Mouse (Mus musculus): Measurements from ENCODE around the gene Slc10a2. TPM values are rescaled to one million over a fixed set of nuclear protein-coding genes. Genes with fewer than 3 reads are reported as not detected.
"Not testable (repeated sequence)": the region's sequence is repeated elsewhere in the genome, so short reads cannot be mapped to it uniquely, and the experiment has no call there.

Slc10a2 gene
- polyA plus RNA-seq (2017; shearing (Covaris generic)) = not detected

- no peak for ATAC-seq
These were observed at the start of gene Slc10a2 for GRCm38 (mm10) chr8:5105186-5105585. Slc10a2 (minus strand) TSS chr8:5105351.

DNA sequence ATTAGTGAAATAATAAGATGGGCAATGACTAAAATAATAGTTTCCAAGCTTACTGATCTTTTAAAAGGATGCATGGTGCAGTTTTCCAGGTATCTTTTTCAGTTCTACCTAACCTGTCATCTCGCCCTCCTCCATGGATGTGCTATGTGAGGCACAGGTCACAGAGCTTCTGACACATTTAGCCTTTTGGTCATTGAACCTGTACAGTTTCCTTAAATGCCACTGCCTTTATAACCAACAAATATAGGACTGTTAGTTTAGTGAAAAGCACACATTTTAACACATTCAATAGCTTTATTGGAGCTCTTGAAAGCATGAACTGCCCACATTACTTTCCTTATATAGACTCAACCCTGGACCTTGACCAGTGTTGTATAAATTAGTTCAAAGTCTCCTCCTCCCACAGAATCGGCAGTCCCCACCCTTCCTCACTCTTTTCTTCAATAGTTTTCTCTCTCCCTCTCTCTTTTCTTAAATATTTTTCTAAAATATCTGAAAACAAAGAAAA lies 24.2 kb upstream of the Slc10a2 start:
- no peak for ATAC-seq

- no peak for ATAC-seq
These were observed 1.7 kb upstream of the Slc10a2 start for GRCm38 (mm10) chr8:5106855-5107254.

DNA sequence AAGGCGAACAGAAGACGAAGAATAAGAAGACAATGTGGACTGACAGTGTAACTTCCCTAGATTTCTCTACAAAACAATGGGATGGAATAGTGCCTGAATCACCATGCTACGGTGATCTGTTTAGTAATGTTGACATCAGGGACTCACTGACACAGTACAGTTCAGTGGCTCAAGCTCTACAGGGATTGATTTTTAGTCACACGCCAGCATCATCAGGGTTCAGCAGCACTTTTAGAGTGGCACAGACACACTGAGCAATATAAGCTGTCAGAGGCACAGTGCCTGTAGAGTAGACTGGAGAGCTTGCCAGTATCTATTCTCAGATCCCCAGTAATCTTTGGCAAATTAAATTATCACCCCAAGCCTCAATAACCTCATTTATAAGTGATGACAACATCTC lies 9.8 kb downstream of the Slc10a2 start:
- no peak for ATAC-seq

GRCm38 (mm10) chr8:5093991-5094390 lies 11.2 kb downstream of the Slc10a2 start:
- not testable (repeated sequence) for ATAC-seq

DNA sequence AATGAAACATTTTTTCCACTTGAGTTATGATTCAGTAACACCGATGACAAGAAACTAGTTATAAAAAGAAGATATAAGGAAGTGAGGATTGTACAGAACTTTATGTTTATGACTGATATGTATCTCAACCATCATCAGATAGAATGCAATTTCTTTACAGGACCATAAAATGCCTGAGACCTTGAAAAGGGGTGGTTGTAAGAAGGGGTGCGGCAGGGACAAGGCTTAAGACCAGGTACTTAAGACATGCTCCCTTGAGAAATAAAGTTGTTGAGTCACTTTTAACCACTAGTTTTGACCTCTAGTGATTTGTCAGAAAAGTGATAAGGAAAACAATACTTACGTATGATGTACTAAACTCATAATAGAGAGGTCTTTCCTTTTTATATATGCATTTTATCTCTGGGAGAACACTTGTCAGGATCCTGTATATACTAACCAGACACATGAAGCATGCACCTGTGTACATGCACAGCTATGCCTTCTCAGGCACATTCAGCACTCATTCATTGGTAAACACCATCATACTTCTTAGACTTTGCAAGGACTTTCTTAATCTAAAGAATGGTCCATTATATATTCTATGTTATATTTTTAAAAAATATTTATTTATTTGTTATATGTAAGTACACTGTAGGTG lies 31.4 kb downstream of the Slc10a2 start:
- no peak for ATAC-seq

- no peak for ATAC-seq
These were observed 46.3 kb downstream of the Slc10a2 start for GRCm38 (mm10) chr8:5058888-5059287.

GRCm38 (mm10) chr8:5044361-5044900 lies 60.7 kb downstream of the Slc10a2 start:
- not testable (repeated sequence) for ATAC-seq

DNA sequence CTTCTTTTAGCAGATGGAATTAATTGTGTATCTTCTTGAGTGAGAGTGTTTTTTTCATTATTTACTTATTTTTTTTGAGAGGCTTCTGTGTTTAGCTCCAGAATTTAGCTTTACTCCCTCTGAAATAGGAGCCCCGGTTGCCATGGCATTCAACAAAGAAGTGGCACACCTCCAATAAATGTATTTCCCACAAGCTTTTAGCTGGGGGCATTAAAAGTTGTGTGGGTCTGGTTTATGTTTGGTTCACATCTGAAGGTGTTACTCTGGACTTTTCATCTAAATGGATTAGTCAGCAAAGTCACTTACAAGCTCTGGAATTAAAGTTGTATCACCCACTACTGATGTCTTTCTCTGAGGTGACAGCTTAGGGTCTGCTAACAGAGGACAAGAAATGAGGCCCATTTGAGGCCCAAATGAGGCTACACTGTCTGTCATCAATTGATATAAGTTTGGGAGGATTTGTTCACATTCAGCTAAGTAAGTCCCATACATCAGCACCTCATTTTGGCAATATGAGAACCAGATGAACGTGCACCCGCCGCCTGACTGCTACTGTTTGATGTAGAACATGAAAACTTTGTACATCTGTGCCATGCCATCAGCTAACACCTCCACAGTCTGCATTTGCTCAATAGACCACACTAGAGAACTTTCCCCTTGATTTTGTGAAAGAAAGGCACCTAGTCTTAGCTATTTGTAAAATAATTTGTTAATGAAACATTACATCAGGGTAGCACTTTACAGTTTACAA lies 66.2 kb downstream of the Slc10a2 start:
- ATAC-seq = no peak

Data from activated CD4-positive, CD25-positive, alpha-beta regulatory T cell, adult 4 months (primary cell).